Mouse (Mus musculus): ENCODE measurements around the gene Mthfr.

Gene Mthfr

DNA sequence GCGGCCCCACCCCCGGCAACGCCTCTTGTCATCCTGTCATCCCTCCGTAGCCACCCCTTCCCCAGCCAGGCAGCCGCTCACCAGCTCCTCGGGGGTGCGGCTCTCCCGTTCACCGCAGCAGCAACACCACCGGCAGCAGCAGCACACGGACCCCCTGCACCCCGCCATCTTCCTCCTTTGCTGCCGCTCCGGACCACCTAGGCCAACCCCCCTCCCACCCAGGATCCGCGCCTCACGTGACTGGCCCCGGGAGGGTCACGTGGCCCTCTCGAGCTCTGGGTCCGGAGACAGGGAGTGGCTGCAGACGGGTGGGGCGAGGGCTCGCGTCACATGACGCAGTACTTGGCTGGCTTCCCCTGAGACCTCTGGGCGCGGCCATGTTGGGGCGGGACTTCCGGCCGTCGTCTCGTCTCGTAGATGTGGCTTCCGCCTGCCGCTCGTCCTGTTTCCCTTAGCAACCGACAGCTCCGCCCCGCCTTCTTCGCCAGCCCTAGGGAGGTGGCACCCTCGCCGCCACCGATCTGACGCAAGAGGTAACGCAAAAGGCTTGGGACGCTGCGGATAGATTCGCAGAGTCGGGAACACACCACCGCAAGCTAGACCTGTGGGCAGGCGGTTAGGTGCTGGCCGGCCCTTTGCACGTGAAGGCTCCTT lies at the start of gene Mthfr, which contains the start of gene Clcn6:
Mthfr (plus strand) TSS at position 478 of the 654 bp plus-strand sequence.
Clcn6 (minus strand) TSS at position 222 of the 654 bp plus-strand sequence.
- DNase-seq: peak; percentile 98 to 100

- no peak for DNase-seq
Observed at GRCm38 (mm10) chr4:147993571-147994095, 45.2 kb upstream of the Mthfr start.

DNA sequence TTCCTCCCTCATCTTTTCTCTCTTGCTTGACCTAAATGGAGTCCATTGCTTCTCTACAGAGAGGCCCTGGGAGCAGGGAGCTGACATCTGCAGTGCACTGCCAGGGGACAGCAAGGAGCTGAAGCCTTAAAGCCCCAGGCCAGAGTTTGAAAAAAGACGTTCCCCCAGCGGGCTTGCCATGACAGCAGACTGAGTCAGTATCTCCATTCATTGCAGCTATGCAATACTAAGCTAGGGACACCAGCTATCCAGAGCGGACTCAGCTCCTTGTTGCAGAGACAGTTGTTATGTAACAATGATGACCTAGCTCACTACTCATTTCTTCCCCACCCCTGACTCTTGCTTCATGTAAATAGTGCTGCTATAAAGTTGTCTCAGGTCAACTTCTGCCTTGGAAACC lies 43.6 kb upstream of the Mthfr start:
- no peak for DNase-seq

- DNase-seq: no peak
Observed at GRCm38 (mm10) chr4:148000202-148000772, 38.6 kb upstream of the Mthfr start, which contains the start of gene Nppa. Nppa (plus strand) TSS chr4:148000722.

- no peak for DNase-seq
Observed at GRCm38 (mm10) chr4:148001013-148001789, 37.7 kb upstream of the Mthfr start.

DNA sequence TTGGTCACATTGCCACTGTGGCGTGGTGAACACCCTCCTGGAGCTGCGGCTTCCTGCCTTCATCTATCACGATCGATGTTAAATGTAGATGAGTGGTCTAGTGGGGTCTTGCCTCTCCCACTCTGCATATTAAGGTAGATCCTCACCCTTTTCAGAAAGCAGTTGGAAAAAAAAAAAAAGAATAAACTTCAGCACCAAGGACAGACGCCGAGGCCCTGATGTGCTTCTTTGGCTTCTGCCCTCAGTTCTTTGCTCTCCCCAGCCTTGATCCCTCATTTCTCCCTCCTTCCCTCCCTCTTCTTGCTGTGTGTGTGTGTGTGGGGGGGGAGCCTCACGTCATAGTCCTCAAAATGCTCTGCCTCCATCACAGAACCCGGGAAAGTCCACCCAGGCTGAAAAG lies 37.0 kb upstream of the Mthfr start:
- no peak for DNase-seq

DNA sequence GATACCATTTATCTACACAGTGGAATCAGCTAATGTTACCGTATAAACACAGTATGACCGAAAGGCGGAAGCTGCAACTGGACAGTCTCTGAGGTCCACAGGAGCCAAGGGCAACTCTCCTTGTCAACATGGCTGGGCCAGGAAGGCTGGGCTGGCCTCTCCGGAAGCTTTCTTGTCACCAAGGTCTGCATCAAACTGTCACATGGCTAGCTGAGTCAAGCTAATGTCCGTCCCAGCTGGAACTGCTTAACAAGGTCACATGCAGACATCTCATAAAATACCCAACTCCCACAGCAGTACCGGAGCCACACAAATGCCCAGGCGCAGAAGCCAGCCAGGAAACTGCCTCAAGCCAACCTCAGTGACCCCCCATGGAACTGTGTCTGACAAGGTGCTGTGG lies 34.5 kb upstream of the Mthfr start:
- DNase-seq: no peak

DNA sequence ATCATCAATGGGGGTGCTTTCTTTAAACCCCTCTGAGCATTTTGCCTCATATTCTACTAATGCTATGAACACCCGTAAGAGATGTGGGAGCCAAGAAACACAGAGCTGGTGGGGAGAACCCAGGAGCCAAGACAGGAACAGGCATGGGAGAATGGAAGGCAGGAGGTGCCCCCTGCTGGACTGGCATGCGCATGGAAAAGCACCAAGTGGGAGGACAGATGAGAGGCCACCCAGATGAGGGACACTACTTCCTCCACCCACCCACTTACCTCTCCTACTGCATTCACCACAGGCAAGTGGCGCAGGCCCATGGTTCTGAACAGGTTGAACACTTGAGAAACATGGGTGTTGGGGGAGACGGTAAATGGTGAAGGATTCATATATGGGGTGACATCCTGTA lies 30.5 kb upstream of the Mthfr start:
- no peak for DNase-seq

DNA sequence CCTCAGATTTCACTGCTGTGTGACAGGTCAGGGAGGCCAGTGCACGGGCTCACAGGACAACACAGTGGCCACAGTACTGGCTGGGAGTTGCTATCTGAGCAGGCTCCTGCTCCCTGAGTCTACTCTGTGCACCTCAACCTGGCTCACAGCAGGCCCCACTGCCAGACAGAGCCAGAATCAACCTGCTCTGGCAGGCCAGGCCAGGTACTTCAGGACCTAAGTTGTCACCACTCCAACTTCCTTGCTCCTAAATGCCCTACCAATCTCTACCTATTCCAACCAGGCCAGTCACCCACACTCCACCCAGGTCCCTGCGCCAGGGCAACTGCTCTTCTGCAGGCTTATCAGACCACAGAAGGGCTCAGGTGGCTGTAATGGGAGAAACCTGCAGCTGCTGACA lies 29.2 kb upstream of the Mthfr start:
- no peak for DNase-seq

- no peak for DNase-seq
Observed at GRCm38 (mm10) chr4:148011332-148011731, 27.5 kb upstream of the Mthfr start.

GRCm38 (mm10) chr4:148012216-148012615 lies 26.7 kb upstream of the Mthfr start:
- no peak for DNase-seq

- no peak for DNase-seq
Observed at GRCm38 (mm10) chr4:148015418-148015817, 23.5 kb upstream of the Mthfr start.

DNA sequence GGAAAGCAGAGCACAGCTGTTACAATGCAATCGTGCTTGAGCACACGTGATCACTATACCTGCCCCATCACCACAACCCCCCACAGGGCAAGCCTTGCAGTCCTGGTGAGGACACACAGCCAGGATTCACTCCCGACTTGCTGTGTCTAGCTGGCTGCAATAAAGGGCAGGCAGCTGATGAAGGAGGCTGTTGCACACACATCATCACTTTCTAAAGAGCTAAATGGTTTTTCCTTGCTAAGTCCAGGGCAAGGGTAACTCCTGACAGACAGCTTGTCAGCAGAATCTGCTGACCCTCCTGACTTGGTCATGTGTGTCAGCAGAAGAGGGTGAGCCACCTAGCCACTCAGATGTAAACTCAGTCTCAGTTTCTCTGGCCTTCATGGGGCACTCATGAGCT lies 21.9 kb upstream of the Mthfr start:
- DNase-seq: no peak

DNA sequence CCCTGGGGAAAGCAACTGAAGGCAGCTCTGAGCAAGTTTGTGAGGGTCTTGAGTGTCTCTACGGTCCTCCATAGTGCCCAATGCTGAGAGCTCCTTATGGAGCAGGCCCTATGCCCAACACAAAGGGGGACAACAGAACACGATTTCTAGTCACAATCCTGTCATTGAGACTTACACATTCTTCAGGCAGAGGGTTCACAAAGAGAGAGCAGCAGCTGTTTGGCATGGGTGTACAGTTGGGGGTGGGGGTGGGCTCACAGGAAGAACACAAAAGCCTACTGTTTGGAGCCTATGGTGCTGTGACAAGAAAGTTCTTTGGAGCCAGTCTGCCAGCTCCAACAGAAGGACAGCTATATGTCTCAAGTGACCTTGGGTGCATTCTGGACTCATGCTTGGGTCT lies 20.5 kb upstream of the Mthfr start:
- no peak for DNase-seq

DNA sequence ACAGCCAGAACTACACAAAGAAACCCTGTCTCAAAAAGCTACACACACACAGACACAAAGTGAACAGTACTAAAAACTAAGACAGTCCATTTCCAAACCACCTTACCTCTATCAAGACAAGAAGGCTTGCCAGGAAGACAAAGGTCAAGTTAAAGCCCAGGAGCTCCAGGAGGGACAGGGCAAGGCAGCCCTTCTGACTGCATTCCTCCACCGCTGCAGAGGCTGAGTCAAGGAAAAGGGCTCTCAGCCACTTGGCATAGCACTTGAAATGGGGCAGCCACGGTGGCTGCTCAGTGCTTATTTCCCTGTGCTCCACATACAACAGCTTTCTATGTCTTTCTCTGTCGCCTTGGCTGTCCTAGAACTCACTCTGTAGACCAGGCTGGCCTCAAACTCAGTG lies 14.9 kb upstream of the Mthfr start:
- DNase-seq: no peak

GRCm38 (mm10) chr4:148029297-148029696 lies 9.6 kb upstream of the Mthfr start:
- DNase-seq: no peak

DNA sequence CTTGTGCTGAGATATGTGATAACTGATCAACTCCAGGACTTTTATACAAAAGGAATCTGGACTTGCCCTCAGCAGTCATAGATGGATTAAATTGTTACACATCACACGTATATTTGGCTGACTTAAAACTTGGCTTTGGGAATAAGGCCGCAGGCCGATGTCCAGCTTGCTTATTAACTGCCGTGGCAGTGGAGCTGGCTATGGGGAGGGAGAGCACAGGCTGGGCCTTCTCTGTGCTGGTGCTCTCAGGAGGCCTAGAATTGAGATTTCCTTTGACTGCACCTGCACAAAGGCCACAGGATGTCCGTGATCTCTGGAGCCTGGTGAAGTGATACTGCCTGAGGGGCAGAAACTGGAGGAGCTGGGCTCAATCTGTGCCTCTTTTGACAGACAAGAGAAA lies 8.4 kb upstream of the Mthfr start:
- no peak for DNase-seq

GRCm38 (mm10) chr4:148033858-148034410 lies 4.9 kb upstream of the Mthfr start:
- no peak for DNase-seq

GRCm38 (mm10) chr4:148035440-148035839 lies 3.4 kb upstream of the Mthfr start:
- DNase-seq: no peak

DNA sequence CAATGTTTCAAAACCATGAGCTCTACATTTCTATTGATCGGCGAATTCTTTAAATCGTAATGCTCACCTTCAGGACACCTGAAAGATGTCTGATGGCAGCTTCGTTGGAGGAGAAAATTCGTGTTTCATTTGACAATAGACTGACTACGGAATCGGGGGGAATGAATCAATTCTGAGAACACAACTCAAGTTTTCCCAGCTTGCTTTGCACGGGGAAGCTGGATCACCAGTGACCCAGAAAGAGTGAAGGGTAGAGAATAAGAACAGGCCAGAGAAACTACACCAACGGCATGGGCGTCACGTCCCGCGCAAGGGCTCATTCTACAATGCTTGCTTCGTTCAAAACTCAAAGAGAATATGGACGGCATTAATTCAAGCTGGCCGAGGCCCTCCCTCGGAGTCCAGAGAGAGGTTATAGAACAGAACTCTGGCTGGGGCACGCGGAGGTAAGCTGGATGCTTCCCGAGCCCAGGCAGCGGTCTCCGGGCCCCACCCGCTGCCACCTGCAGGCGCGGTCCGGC lies 738 bp upstream of the Mthfr start:
- DNase-seq: no peak

DNA sequence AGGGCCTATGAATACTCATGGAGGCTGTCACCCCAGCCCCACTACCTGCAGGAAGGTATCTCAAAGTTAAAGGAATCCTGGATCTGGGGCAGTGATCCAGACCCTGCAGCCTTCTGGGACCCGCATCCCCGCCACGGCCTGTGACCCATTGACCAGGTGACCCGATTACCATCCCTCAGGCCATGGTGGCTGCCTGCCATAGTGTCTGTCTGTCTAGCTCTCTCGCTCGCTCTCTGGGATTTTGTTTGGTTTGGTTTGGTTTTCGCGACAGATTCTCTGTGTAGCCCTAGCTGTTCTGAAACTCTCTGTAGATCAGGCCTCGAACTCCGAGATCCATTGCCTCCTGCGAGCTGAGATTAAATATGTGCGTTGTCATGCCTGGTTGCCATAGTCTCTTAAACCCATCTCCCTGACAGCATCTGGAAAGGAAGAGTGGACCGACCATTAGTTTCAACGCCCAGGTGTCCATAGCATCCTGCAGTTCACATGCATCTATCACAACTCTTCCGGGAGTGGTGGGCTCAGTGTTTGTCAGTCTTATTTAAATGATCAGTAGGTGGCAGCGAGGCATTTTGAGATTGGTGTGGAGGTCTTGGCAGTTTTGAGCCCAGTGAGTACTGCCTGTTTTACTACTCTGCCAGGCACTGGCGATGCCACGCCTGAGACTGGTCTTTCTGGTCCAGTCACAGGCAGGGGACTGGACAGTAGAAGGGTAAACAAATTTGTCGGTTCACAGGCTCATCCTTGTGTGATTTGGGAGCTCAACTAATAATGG lies 564 bp downstream of the Mthfr start:
- peak; percentile 15 to 28 for DNase-seq

Measured in thymus, postnatal 36 days (tissue).